ENCODE assay signal across 26 mouse cellular contexts in the genomic region with DNA sequence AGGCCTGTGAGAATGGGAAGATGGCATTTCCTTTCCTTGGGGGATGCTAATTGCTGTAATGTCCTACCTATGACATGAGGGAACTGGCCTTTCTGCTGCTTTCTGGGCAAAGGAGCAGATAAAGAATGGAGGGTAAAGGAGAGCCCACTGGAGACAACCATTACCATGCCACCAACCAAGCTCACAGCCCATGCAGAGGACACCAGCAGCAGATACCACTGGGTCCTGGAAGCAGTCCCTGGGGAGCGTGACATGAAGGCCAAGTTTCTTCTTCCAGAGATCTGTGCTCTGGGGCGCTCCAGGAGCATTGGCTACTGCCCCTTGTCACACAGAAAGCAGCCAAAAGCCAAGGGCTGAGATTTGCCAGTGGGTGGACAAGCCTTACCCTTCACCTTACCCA.
"Had no signal": no experiment of that assay in that cellular context is flagged by ENCODE, and none has a peak within 500 bp of the region (broad histone marks: within the 10 kb centered on the region; RNA-seq: fewer than 3 reads in every experiment).

No protein-coding gene starts in this region.

- DNase-seq: cerebellum, adult 2 months; cerebellum, adult 8-10 months; cerebellum, adult 9-10 months; cerebellum, adult 9-11 months; cerebellum, postnatal 10 days; cerebellum, postnatal 14 days; cerebellum, postnatal 25 days; cerebellum, postnatal 36 days; embryo, embryonic 11 days; forebrain, postnatal 0 days; gastrocnemius, adult 2 months; gastrocnemius, postnatal 10 days; gastrocnemius, postnatal 14 days; gastrocnemius, postnatal 25 days; gastrocnemius, postnatal 36 days; heart, adult 18-20 months; heart, adult 2 months had no signal

- H3K4me3 ChIP-seq: embryonic facial prominence, embryonic 10.5 days; embryonic facial prominence, embryonic 12.5 days; embryonic facial prominence, embryonic 13.5 days; embryonic facial prominence, embryonic 15.5 days; erythroblast, embryonic 14.5 days; forebrain, embryonic 10.5 days; forebrain, embryonic 12.5 days; forebrain, embryonic 13.5 days; forebrain, embryonic 15.5 days; gastrocnemius, adult 2 months; heart, adult 2 months had no signal

- H3K36me3 ChIP-seq: embryonic facial prominence, embryonic 10.5 days; embryonic facial prominence, embryonic 12.5 days; embryonic facial prominence, embryonic 13.5 days; embryonic facial prominence, embryonic 15.5 days; forebrain, embryonic 10.5 days; forebrain, embryonic 12.5 days; forebrain, embryonic 15.5 days had no signal

- H3K27ac ChIP-seq: embryonic facial prominence, embryonic 10.5 days; embryonic facial prominence, embryonic 12.5 days; embryonic facial prominence, embryonic 13.5 days; embryonic facial prominence, embryonic 15.5 days; forebrain, embryonic 10.5 days; forebrain, embryonic 12.5 days; forebrain, embryonic 13.5 days; forebrain, embryonic 15.5 days; gastrocnemius, adult 2 months; heart, adult 2 months had no signal

- H3K4me1 ChIP-seq: embryonic facial prominence, embryonic 13.5 days had no signal

- H3K9me3 ChIP-seq: embryonic facial prominence, embryonic 10.5 days; embryonic facial prominence, embryonic 12.5 days; embryonic facial prominence, embryonic 13.5 days; embryonic facial prominence, embryonic 15.5 days; forebrain, embryonic 10.5 days; forebrain, embryonic 12.5 days; forebrain, embryonic 13.5 days; forebrain, embryonic 15.5 days had no signal

- H3K27me3 ChIP-seq: forebrain, embryonic 15.5 days had no signal
